Mouse (Mus musculus): ENCODE measurements around the gene Pibf1.

Pibf1 gene

GRCm38 (mm10) chr14:99140036-99140435 lies 40.8 kb downstream of the Pibf1 start:
- no peak for DNase-seq (ENCODE audit: low read depth, low spot score)

- DNase-seq (ENCODE audit: low read depth, low spot score), result peak; percentile 87
Measured at GRCm38 (mm10) chr14:99141786-99142633, 42.8 kb downstream of the Pibf1 start.

GRCm38 (mm10) chr14:99146841-99147240 lies 47.6 kb downstream of the Pibf1 start:
- no peak for DNase-seq (ENCODE audit: low read depth, low spot score)

- DNase-seq (ENCODE audit: low read depth, low spot score), result no peak
Measured at GRCm38 (mm10) chr14:99152683-99153082, 53.5 kb downstream of the Pibf1 start.

- DNase-seq (ENCODE audit: low read depth, low spot score), result no peak
Measured at GRCm38 (mm10) chr14:99159940-99160339, 60.7 kb downstream of the Pibf1 start.

GRCm38 (mm10) chr14:99163051-99163450 lies 63.8 kb downstream of the Pibf1 start:
- DNase-seq (ENCODE audit: low read depth, low spot score), result no peak

- no peak for DNase-seq (ENCODE audit: low read depth, low spot score)
Measured at GRCm38 (mm10) chr14:99174138-99174745, 75.0 kb downstream of the Pibf1 start.

GRCm38 (mm10) chr14:99176559-99176958 lies 77.3 kb downstream of the Pibf1 start:
- DNase-seq (ENCODE audit: low read depth, low spot score), result no peak

- DNase-seq (ENCODE audit: low read depth, low spot score), result no peak
Measured at GRCm38 (mm10) chr14:99190153-99190790, 91.0 kb downstream of the Pibf1 start.

- no peak for DNase-seq (ENCODE audit: low read depth, low spot score)
Measured at GRCm38 (mm10) chr14:99205865-99206264, 106.6 kb downstream of the Pibf1 start.

GRCm38 (mm10) chr14:99206591-99206990 lies 107.4 kb downstream of the Pibf1 start:
- no peak for DNase-seq (ENCODE audit: low read depth, low spot score)

GRCm38 (mm10) chr14:99210431-99210830 lies 111.2 kb downstream of the Pibf1 start:
- DNase-seq (ENCODE audit: low read depth, low spot score), result no peak

GRCm38 (mm10) chr14:99218396-99219012 lies 119.3 kb downstream of the Pibf1 start:
- no peak for DNase-seq (ENCODE audit: low read depth, low spot score)

- no peak for DNase-seq (ENCODE audit: low read depth, low spot score)
Measured at GRCm38 (mm10) chr14:99219757-99220171, 120.5 kb downstream of the Pibf1 start.

GRCm38 (mm10) chr14:99225929-99226328 lies 126.7 kb downstream of the Pibf1 start:
- DNase-seq (ENCODE audit: low read depth, low spot score), result no peak

- no peak for DNase-seq (ENCODE audit: low read depth, low spot score)
Measured at GRCm38 (mm10) chr14:99229071-99229780, 130.0 kb downstream of the Pibf1 start.

- DNase-seq (ENCODE audit: low read depth, low spot score), result no peak
Measured at GRCm38 (mm10) chr14:99233056-99233455, 133.8 kb downstream of the Pibf1 start.

- no peak for DNase-seq (ENCODE audit: low read depth, low spot score)
Measured at GRCm38 (mm10) chr14:99237115-99237514, 137.9 kb downstream of the Pibf1 start.

- DNase-seq (ENCODE audit: low read depth, low spot score), result no peak
Measured at GRCm38 (mm10) chr14:99240563-99240962, 141.3 kb downstream of the Pibf1 start.

- DNase-seq (ENCODE audit: low read depth, low spot score), result no peak
Measured at GRCm38 (mm10) chr14:99244508-99244907, 145.3 kb downstream of the Pibf1 start.

GRCm38 (mm10) chr14:99262026-99262425 lies 162.8 kb downstream of the Pibf1 start:
- DNase-seq (ENCODE audit: low read depth, low spot score), result no peak

Data from 3T3-L1 (cell line).